Mouse (Mus musculus) cerebellum, postnatal 14 days (tissue): ENCODE data around the gene Serpinb3c.
"Not testable (repeated sequence)": the region's sequence is repeated elsewhere in the genome, so short reads cannot be mapped to it uniquely, and the experiment has no call there.

Experiments
- DNase-seq, 2 experiments: peaks; one replicate each; pipeline ENCODE4 v3.0.0; 2021; ENCODE audit warnings: mixed read lengths in 2 of 2

Gene Serpinb3c

DNA sequence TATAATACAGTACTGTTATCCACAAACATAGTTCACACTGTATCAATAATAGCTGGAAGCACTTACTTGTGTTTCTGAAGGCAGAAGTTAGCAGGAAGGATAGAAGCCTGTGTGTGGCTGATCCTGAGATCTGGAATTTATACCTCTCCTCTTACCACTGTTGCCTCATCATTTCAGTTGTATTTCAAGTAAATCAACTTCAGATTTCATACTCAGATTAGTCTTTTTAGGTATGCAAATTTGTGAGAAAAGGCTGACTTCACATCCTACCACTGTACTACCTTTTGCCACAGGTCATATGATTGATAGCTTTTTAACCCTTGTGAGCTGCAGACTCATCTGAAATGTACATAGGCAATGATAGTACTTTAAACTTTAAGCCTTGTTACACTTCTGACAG lies at the start of gene Serpinb3c, which contains the start of gene Serpinb3b:
Gene Serpinb3c (minus strand): TSS at position 111 of the 400 bp plus-strand sequence.
Gene Serpinb3b (minus strand): TSS at position 101 of the 400 bp plus-strand sequence.
- not testable (repeated sequence) for DNase-seq

DNA sequence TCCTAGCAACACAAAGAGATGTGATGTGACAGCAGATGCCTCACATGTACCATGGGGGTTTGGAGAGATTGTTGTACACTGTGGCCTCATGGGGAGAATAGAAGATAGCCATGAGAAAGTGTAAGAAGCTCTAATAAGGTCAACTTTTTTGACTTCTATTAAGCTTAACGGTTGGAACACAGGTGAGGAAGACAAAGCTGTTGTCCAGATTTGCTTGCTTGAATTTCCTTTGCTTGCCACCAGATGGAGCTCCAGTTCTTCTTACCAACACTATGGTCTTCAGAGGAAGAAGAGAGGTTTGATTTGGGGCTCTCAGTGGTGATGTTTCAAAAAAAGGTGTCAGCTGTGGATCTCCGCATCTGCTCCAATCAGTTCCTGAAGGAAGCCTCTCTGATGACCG lies 35.0 kb downstream of the Serpinb3c start:
- DNase-seq, result peak; percentile 18 to 34
